Mouse (Mus musculus) layer of hippocampus, postnatal 14 days (tissue): ENCODE data around the gene Purb. TPM values are rescaled to one million over a fixed set of nuclear protein-coding genes. Genes with fewer than 3 reads are reported as not detected.
"Not testable (repeated sequence)": the region's sequence is repeated elsewhere in the genome, so short reads cannot be mapped to it uniquely, and the experiment has no call there.

Experiments used
- DNase-seq, 2 experiments: peaks; one replicate each; pipeline ENCODE4 v3.0.0; 2021 to 2022; ENCODE audit warnings: low spot score in 2 of 2, mixed read lengths in 1 of 2
- total RNA-seq, 2 experiments: library from RNA; stranded (reverse); gene quantifications; 2 replicates each; pipeline ENCODE4 v1.2.3; 2021

Gene Purb
- total RNA-seq, 2 experiments from 2014 or later, result 258 to 283 TPM

- DNase-seq, result no peak
Measured at GRCm38 (mm10) chr11:6487496-6487895, 11.8 kb upstream of the Purb start.

- no peak for DNase-seq
Measured at GRCm38 (mm10) chr11:6486916-6487315, 11.2 kb upstream of the Purb start.

- DNase-seq, result no peak
Measured at GRCm38 (mm10) chr11:6484244-6484959, 8.7 kb upstream of the Purb start.

- no peak for DNase-seq
Measured at GRCm38 (mm10) chr11:6483103-6483502, 7.4 kb upstream of the Purb start.

GRCm38 (mm10) chr11:6481669-6482185, 6.0 kb upstream of the Purb start:
- DNase-seq, result no peak

GRCm38 (mm10) chr11:6480681-6481405, 5.1 kb upstream of the Purb start:
- no peak for DNase-seq

- no peak for DNase-seq
Measured at GRCm38 (mm10) chr11:6480191-6480590, 4.5 kb upstream of the Purb start.

- no peak for DNase-seq
Measured at GRCm38 (mm10) chr11:6479231-6479630, 3.5 kb upstream of the Purb start.

- DNase-seq, result no peak
Measured at GRCm38 (mm10) chr11:6477350-6477749, 1.6 kb upstream of the Purb start.

GRCm38 (mm10) chr11:6476876-6477275, 1.2 kb upstream of the Purb start:
- no peak for DNase-seq

GRCm38 (mm10) chr11:6474874-6475731, 614 bp downstream of the Purb start:
- peak; percentile 39 to 57 for DNase-seq

GRCm38 (mm10) chr11:6474381-6474780, 1.3 kb downstream of the Purb start:
- DNase-seq, result no peak

GRCm38 (mm10) chr11:6472076-6472475, 3.6 kb downstream of the Purb start:
- DNase-seq, result no peak

GRCm38 (mm10) chr11:6471493-6471892, 4.2 kb downstream of the Purb start:
- no peak for DNase-seq

GRCm38 (mm10) chr11:6471054-6471453, 4.7 kb downstream of the Purb start:
- no peak for DNase-seq

GRCm38 (mm10) chr11:6468541-6468940, 7.2 kb downstream of the Purb start:
- no peak for DNase-seq

GRCm38 (mm10) chr11:6465122-6465521, 10.6 kb downstream of the Purb start:
- DNase-seq, result peak; percentile 41 to 71

GRCm38 (mm10) chr11:6463159-6463837, 12.4 kb downstream of the Purb start:
- no peak for DNase-seq

- no peak for DNase-seq
Measured at GRCm38 (mm10) chr11:6456083-6456482, 19.6 kb downstream of the Purb start.

GRCm38 (mm10) chr11:6448155-6448554, 27.6 kb downstream of the Purb start:
- DNase-seq, result not testable (repeated sequence)

GRCm38 (mm10) chr11:6447493-6447892, 28.2 kb downstream of the Purb start:
- no peak for DNase-seq
